Mouse (Mus musculus) CH12.LX (cell line): ENCODE data around the gene Dock11. TPM values are rescaled to one million over a fixed set of nuclear protein-coding genes. Genes with fewer than 3 reads are reported as not detected.

ENCODE experiments used
- DNase-seq: peaks from one replicate; pipeline ENCODE4 v3.0.0-alpha.2; 2013; ENCODE audit errors: extremely low read depth
- H3K27ac ChIP-seq: 2 replicates; pipeline ENCODE4 v1.5.1; 2012; ENCODE audit warnings: low read depth, mild to moderate bottlenecking, control low read depth, moderate library complexity; ENCODE audit not compliant: insufficient read depth
- H3K27me3 ChIP-seq: replicated peaks from 2 replicates; pipeline ENCODE3; 2012; ENCODE audit warnings: inconsistent platforms
- H3K36me3 ChIP-seq, 2 experiments: replicated peaks in 1 of 2; 2 replicates each; pipeline versions ENCODE3 to v1.6.1; 2012; ENCODE audit warnings: inconsistent platforms in 1 of 2, low read length in 1 of 2, mild to moderate bottlenecking in 1 of 2, mixed read lengths in 1 of 2, moderate library complexity in 1 of 2; ENCODE audit not compliant: control insufficient read depth in 1 of 2, insufficient read depth in 1 of 2
- H3K4me1 ChIP-seq, 2 experiments: 2 replicates each; pipeline ENCODE4 v1.6.1; 2012; ENCODE audit warnings: inconsistent platforms in 1 of 2, moderate library complexity in 1 of 2; ENCODE audit not compliant: insufficient read depth in 2 of 2, control insufficient read depth in 1 of 2
- H3K4me2 ChIP-seq: 2 replicates; pipeline ENCODE4 v1.6.1; 2012; ENCODE audit warnings: low read depth, mild to moderate bottlenecking, control low read depth; ENCODE audit not compliant: poor library complexity, insufficient read depth, severe bottlenecking
- H3K4me3 ChIP-seq, 3 experiments: fragments of 150-350 bp in 1 of 3; sonication (generic) in 1 of 3; replicated peaks in 1 of 3; 2 replicates each; pipeline versions ENCODE3 to v1.5.1; 2011 to 2012; ENCODE audit warnings: low read depth in 2 of 3, low read length in 2 of 3, mild to moderate bottlenecking in 2 of 3, moderate library complexity in 2 of 3, control low read depth in 1 of 3, improper control_type of control experiment in 1 of 3, inconsistent platforms in 1 of 3, mixed read lengths in 1 of 3; ENCODE audit not compliant: poor library complexity in 1 of 3
- H3K79me2 ChIP-seq: replicated peaks from 2 replicates; pipeline ENCODE4 v1.6.1; 2012; ENCODE audit warnings: mild to moderate bottlenecking, moderate library complexity; ENCODE audit not compliant: control insufficient read depth, poor library complexity, insufficient read depth, severe bottlenecking; ENCODE audit errors: extremely low read depth
- H3K9ac ChIP-seq: 2 replicates; pipeline ENCODE4 v1.6.1; 2012; ENCODE audit warnings: low read depth, mild to moderate bottlenecking, control low read depth, moderate library complexity; ENCODE audit not compliant: insufficient read depth
- H3K9me3 ChIP-seq: replicated peaks from 2 replicates; pipeline ENCODE3; 2012; ENCODE audit warnings: low read length, inconsistent platforms, mixed read lengths
- CHD1 ChIP-seq: IDR thresholded peaks from 2 replicates; pipeline ENCODE4 v1.6.1; 2012; ENCODE audit warnings: low read depth, low read length, improper control_type of control experiment, inconsistent platforms
- CHD2 ChIP-seq: IDR thresholded peaks from 2 replicates; pipeline ENCODE4 v1.6.1; 2011; ENCODE audit warnings: low read length, improper control_type of control experiment
- EP300 ChIP-seq: IDR thresholded peaks from 2 replicates; pipeline ENCODE4 v1.6.1; 2011; ENCODE audit warnings: low read length, improper control_type of control experiment
- ETS1 ChIP-seq: conservative IDR thresholded peaks from 2 replicates; pipeline ENCODE4 v1.6.1; 2012; ENCODE audit warnings: low read depth, mild to moderate bottlenecking, inconsistent platforms, low read length, improper control_type of control experiment, moderate library complexity
- GABPA ChIP-seq: IDR thresholded peaks from 2 replicates; pipeline ENCODE4 v1.6.1; 2012; ENCODE audit warnings: low read depth, low read length, improper control_type of control experiment, inconsistent platforms; ENCODE audit not compliant: insufficient replicate concordance
- HCFC1 ChIP-seq: IDR thresholded peaks from 2 replicates; pipeline ENCODE4 v1.6.1; 2012; ENCODE audit warnings: low read depth, mild to moderate bottlenecking, inconsistent platforms, low read length, improper control_type of control experiment
- IRF4 ChIP-seq: IDR thresholded peaks from 2 replicates; pipeline ENCODE4 v1.6.1; 2014; ENCODE audit warnings: low read depth, mild to moderate bottlenecking, inconsistent platforms, low read length, improper control_type of control experiment
- JUN ChIP-seq: IDR thresholded peaks from 2 replicates; pipeline ENCODE4 v1.6.1; 2011; ENCODE audit warnings: low read depth, mild to moderate bottlenecking, low read length, improper control_type of control experiment, moderate library complexity; ENCODE audit not compliant: insufficient read depth
- JUND ChIP-seq: conservative IDR thresholded peaks from 2 replicates; pipeline ENCODE4 v1.6.1; 2011; ENCODE audit warnings: low read depth, low read length, improper control_type of control experiment
- KAT2A ChIP-seq: IDR thresholded peaks from 2 replicates; pipeline ENCODE4 v1.6.1; 2012; ENCODE audit warnings: low read length, improper control_type of control experiment, inconsistent platforms; ENCODE audit not compliant: insufficient replicate concordance
- MXI1 ChIP-seq: IDR thresholded peaks from 2 replicates; pipeline ENCODE4 v1.6.1; 2011; ENCODE audit warnings: mild to moderate bottlenecking, low read depth, low read length, improper control_type of control experiment
- MYC ChIP-seq: IDR thresholded peaks from 2 replicates; pipeline ENCODE4 v1.6.1; 2011; ENCODE audit warnings: low read depth, mild to moderate bottlenecking, improper control_type of control experiment, low read length
- PAX5 ChIP-seq: IDR thresholded peaks from 2 replicates; pipeline ENCODE4 v1.6.1; 2012; ENCODE audit warnings: low read length, inconsistent platforms, mixed read lengths
- POLR2AphosphoS2 ChIP-seq: IDR thresholded peaks from 2 replicates; pipeline ENCODE4 v1.6.1; 2011; ENCODE audit warnings: low read depth, low read length, improper control_type of control experiment
- SIN3A ChIP-seq: IDR thresholded peaks from 2 replicates; pipeline ENCODE4 v1.6.1; 2012; ENCODE audit warnings: low read length, improper control_type of control experiment, inconsistent platforms
- SMC3 ChIP-seq: IDR thresholded peaks from 2 replicates; pipeline ENCODE4 v1.6.1; 2011; ENCODE audit warnings: low read depth, low read length, improper control_type of control experiment
- UBTF ChIP-seq: IDR thresholded peaks from 2 replicates; pipeline ENCODE4 v1.6.1; 2012; ENCODE audit warnings: low read depth, mild to moderate bottlenecking, inconsistent platforms, low read length, improper control_type of control experiment, moderate library complexity
- USF1 ChIP-seq: IDR thresholded peaks from 2 replicates; pipeline ENCODE4 v1.6.1; 2014; ENCODE audit warnings: low read depth, mild to moderate bottlenecking, inconsistent platforms, low read length, improper control_type of control experiment
- USF2 ChIP-seq: conservative IDR thresholded peaks from 2 replicates; pipeline ENCODE4 v1.6.1; 2011; ENCODE audit warnings: low read depth, low read length, improper control_type of control experiment
- ZMIZ1 ChIP-seq: IDR thresholded peaks from 2 replicates; pipeline ENCODE4 v1.6.1; 2012; ENCODE audit warnings: low read depth, mild to moderate bottlenecking, inconsistent platforms, low read length, improper control_type of control experiment
- ZNF384 ChIP-seq: IDR thresholded peaks from 2 replicates; pipeline ENCODE4 v1.6.1; 2012; ENCODE audit warnings: low read depth, low read length, improper control_type of control experiment, inconsistent platforms
- dilution Hi-C: fragments of 300-500 bp; cut with MboI; formaldehyde crosslinking; loops from 2 replicates; pipeline ENCODE4 v1.14.3; 2020; ENCODE audit warnings: low sequenced_read_pairs; ENCODE audit not compliant: extremely low pct_unique_long_range_greater_than_20kb, extremely low pct_ligation_motif_present
- in situ Hi-C: fragments of 300-500 bp; cut with MboI; formaldehyde crosslinking; loops from 3 replicates; pipeline ENCODE4 v1.14.3; 2019; ENCODE audit warnings: low sequenced_read_pairs, low pct_ligation_motif_present, low pct_unique_long_range_greater_than_20kb, mixed read lengths
- polyA plus RNA-seq: library from polyadenylated mRNA; unstranded; fragments of >175 nt; gene quantifications from 2 replicates; pipeline ENCODE4 v1.2.1, GENCODE M21; 2012; ENCODE audit warnings: low read depth; ENCODE audit not compliant: insufficient read length
- total RNA-seq, 2 experiments: library from RNA; depleted of rRNA; stranded (reverse); fragments of 300-350 nt in 1 of 2; fragments of >200 nt in 1 of 2; gene quantifications; 2 replicates each; pipeline ENCODE4 v1.2.3; 2012 to 2014

Gene Dock11
- total and polyA plus RNA-seq, 3 experiments, result 25.4 to 47.6 (median 31.8) TPM

DNA sequence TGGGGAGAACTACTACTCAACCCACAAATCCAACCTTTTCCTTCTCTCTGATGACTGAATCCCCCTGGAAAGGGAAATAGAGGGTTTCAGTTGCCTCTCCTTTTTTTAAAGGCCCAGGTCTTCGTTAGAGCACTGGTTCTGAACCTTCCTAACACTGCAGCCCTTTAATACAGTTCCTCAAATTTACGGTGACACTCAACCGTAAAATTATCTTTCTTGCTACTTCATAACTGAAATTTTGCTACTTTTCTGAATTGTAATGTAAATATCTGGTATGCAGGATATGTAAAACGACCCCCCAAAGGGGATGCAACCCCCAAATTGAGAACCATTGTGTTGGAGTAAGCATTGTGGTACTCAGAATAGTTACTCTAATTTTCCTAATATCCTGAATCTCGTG lies 49.5 kb downstream of the Dock11 start:
- in situ Hi-C loops (no loop called here), dilution Hi-C loops (no loop called here)
- Histone ChIP-seq H3K4me3 (no peak overlapping the region), H3K36me3 (no peaks in the 10 kb centered on the region), H3K4me1 (peaks cover 13 to 34% of the 10 kb centered on the region in 2 experiments), H3K79me2 (0 out of 2 replicates have a peak, but pooled peaks cover 2% of the 10 kb centered on the region), H3K27me3 (no peaks in the 10 kb centered on the region), H3K27ac (no peak overlapping the region), H3K4me2 (no peak overlapping the region), H3K9ac (no peak overlapping the region), H3K9me3 (no peaks in the 10 kb centered on the region)
- TF ChIP-seq USF2 (no peak), SIN3A (no peak), CHD2 (no peak), UBTF (no peak), HCFC1 (no peak), CHD1 (no peak), POLR2AphosphoS2 (no peak), ETS1 (no peak), MXI1 (no peak), SMC3 (no peak), IRF4 (no peak), JUN (no peak), PAX5 (no peak), ZNF384 (no peak), KAT2A (no peak)
- no peak for DNase-seq

DNA sequence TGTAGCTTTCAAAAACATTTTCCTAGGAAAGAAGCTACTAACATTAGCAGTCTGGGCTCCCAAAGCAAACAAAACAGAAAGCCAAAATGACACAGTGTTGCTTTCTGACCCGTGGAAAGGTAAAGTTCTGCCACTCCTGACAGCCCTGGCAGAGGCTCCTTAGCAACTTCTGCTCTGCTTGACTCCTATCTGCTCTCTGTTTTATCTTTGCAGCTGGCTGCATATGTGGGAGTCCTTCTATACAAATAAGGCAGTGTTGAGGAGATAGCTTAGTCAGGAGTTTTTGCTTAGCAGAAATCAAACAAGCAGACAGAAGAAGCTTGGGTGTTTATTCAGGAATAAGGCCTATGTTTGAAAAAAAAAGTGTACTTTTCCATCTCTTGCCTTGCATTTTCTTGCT lies 57.8 kb downstream of the Dock11 start:
- no peaks in the 10 kb centered on the region for H3K27me3 ChIP-seq
- no peak overlapping the region for H3K4me3 ChIP-seq
- TF ChIP-seq JUND, result no peak
- TF ChIP-seq MYC, result no peak
- no peak for TF ChIP-seq ZMIZ1
- no peak for TF ChIP-seq USF1
- no peak for TF ChIP-seq MXI1
- TF ChIP-seq POLR2AphosphoS2, result no peak
- no peak for TF ChIP-seq GABPA
- TF ChIP-seq ETS1, result no peak
- no peak for TF ChIP-seq EP300
- no peak for TF ChIP-seq SMC3
- TF ChIP-seq, all 38 proteins: peak for 0
- Histone ChIP-seq H3K9ac (no peak overlapping the region), H3K27ac (no peak overlapping the region), H3K4me1 (no peaks in the 10 kb centered on the region), H3K36me3 (peaks cover 5 to 23% of the 10 kb centered on the region in 2 experiments), H3K79me2 (no peaks in the 10 kb centered on the region; the same call in 1 of the 2 replicates), H3K9me3 (no peaks in the 10 kb centered on the region), H3K4me2 (no peak overlapping the region)
- dilution Hi-C loops (no loop called here), in situ Hi-C loops (no loop called here)
- DNase-seq, result no peak
